Mouse (Mus musculus) liver, adult 2 months (tissue): ENCODE results near the gene Igf2. TPM values are rescaled to one million over a fixed set of nuclear protein-coding genes. Genes with fewer than 3 reads are reported as not detected.

Source experiments
- DNase-seq: peaks from one replicate; pipeline ENCODE4 v3.0.0-alpha.2; 2011; ENCODE audit warnings: low read depth, low spot score; ENCODE audit errors: extremely low read depth
- H3K27ac ChIP-seq: fragments of 200-500 bp; replicated peaks from 2 replicates; pipeline ENCODE4 v1.5.1; 2012; ENCODE audit warnings: low read depth, mild to moderate bottlenecking, control low read depth, inconsistent platforms, low read length; ENCODE audit not compliant: insufficient read depth
- H3K27me3 ChIP-seq: fragments of 200-500 bp; 2 replicates; pipeline ENCODE4 v1.6.1; 2012; ENCODE audit warnings: mild to moderate bottlenecking, moderate library complexity, low read length, inconsistent platforms; ENCODE audit not compliant: control insufficient read depth, insufficient read depth
- H3K36me3 ChIP-seq: fragments of 200-500 bp; 2 replicates; pipeline ENCODE4 v1.6.1; 2012; ENCODE audit warnings: low read length, inconsistent platforms; ENCODE audit not compliant: control insufficient read depth, insufficient read depth
- H3K4me1 ChIP-seq: fragments of 200-500 bp; 2 replicates; pipeline ENCODE4 v1.6.1; 2011; ENCODE audit warnings: low read length; ENCODE audit not compliant: control insufficient read depth, insufficient read depth
- H3K4me3 ChIP-seq: fragments of 200-500 bp; 2 replicates; pipeline ENCODE4 v1.5.1; 2011; ENCODE audit warnings: low read depth, mild to moderate bottlenecking, control low read depth, low read length, moderate library complexity; ENCODE audit not compliant: insufficient read depth
- H3K79me2 ChIP-seq: fragments of 200-500 bp; 2 replicates; pipeline ENCODE4 v1.6.1; 2012; ENCODE audit warnings: inconsistent platforms, mild to moderate bottlenecking, low read length, moderate library complexity; ENCODE audit not compliant: control insufficient read depth, insufficient read depth
- H3K9ac ChIP-seq: fragments of 200-500 bp; 2 replicates; pipeline ENCODE4 v1.6.1; 2012; ENCODE audit warnings: low read depth, mild to moderate bottlenecking, control low read depth, inconsistent platforms, low read length
- CTCF ChIP-seq: fragments of 200-500 bp; IDR thresholded peaks from 2 replicates; pipeline ENCODE4 v1.5.1; 2011; ENCODE audit warnings: low read depth, low read length, control low read depth
- POLR2A ChIP-seq: fragments of 200-500 bp; IDR thresholded peaks from 2 replicates; pipeline ENCODE4 v1.6.1; 2011; ENCODE audit warnings: low read length, control low read depth; ENCODE audit not compliant: insufficient read depth; ENCODE audit errors: extremely low read depth
- WGBS: fragments of 180-500 bp; shearing (Covaris S2); methylation state at CpG from one replicate; pipeline ENCODE4 v1.1.7; 2018; 5-methylcytosine and 5-hydroxymethylcytosine counted together
- polyA plus RNA-seq: library from polyadenylated mRNA; depleted of rRNA; stranded (reverse); fragments of >200 nt; gene quantifications from 2 replicates; pipeline ENCODE4 v1.2.3, GENCODE M21; 2012; rRNA removed
- total RNA-seq: library from RNA; depleted of rRNA; stranded (reverse); fragments of >200 nt; gene quantifications from 2 replicates; pipeline ENCODE4 v1.2.3, GENCODE M21; 2014; rRNA removed

Gene Igf2
- total and polyA plus RNA-seq, 2 experiments = 0.37 to 1.2 TPM

GRCm38 (mm10) chr7:142610627-142611406 lies 55.8 kb downstream of the Igf2 start:
- Histone ChIP-seq H3K4me1 (no peaks in the 10 kb centered on the region), H3K27me3 (peaks cover 7% of the 10 kb centered on the region), H3K4me3 (no peak overlapping the region), H3K79me2 (no peaks in the 10 kb centered on the region), H3K27ac (no peak overlapping the region), H3K9ac (no peak overlapping the region), H3K36me3 (no peaks in the 10 kb centered on the region)
- no peak for TF ChIP-seq POLR2A
- peak; percentile 74 for TF ChIP-seq CTCF
- peak; percentile 16 for DNase-seq
- 11% methylated on average over 12 of the region's 12 CpGs for WGBS

DNA sequence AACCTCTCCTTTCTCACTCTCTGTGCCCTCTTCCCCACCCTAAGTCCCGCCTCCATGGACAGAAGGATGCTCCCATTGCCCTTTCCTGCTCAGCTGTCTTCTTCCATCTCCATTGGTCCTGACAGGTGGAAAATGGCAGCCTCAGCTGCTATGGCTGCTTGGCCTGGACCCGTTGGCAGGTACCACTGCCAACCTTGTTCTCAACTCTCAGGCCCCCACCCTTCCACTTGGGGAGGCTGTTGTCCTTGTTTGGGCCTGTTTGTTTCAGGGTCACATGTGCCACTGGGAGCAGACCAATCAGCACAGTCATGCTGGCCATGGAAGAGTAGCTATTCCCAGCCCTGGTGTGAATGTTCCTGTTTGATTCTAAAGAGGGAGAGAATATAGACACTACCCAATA lies 65.7 kb downstream of the Igf2 start:
- WGBS = 93% methylated on average over 2 of the region's 2 CpGs
- H3K4me3 ChIP-seq = no peak overlapping the region
- H3K79me2 ChIP-seq = no peaks in the 10 kb centered on the region
- DNase-seq = no peak
- no peaks in the 10 kb centered on the region for H3K4me1 ChIP-seq
- no peak overlapping the region for H3K27ac ChIP-seq
- no peak overlapping the region for H3K9ac ChIP-seq
- H3K27me3 ChIP-seq = no peaks in the 10 kb centered on the region; the same call in 1 of the 2 replicates
- H3K36me3 ChIP-seq = no peaks in the 10 kb centered on the region
- TF ChIP-seq POLR2A = no peak
- no peak for TF ChIP-seq CTCF

Other genes with a start within 250 kb of the Igf2 start
- not detected in 2 replicates for gene Syt8, start 232.0 kb downstream of the Igf2 start, total RNA-seq
- gene Syt8, start 232.0 kb downstream of the Igf2 start, polyA plus RNA-seq = not detected in 2 replicates
- gene Tnni2, start 225.0 kb downstream of the Igf2 start, total RNA-seq = 10.1 TPM in 1 of 2 replicates, not detected in the other
- gene Tnni2, start 225.0 kb downstream of the Igf2 start, polyA plus RNA-seq = not detected in 2 replicates
- gene Lsp1, start 206.0 kb downstream of the Igf2 start, total RNA-seq = 1.4 and 1.8 TPM in 2 replicates
- 3.1 and 6.0 TPM in 2 replicates for gene Lsp1, start 206.0 kb downstream of the Igf2 start, polyA plus RNA-seq
- gene Tnnt3, start 168.0 kb downstream of the Igf2 start, total RNA-seq = 6.4 TPM in 1 of 2 replicates, not detected in the other
- not detected in 2 replicates for gene Tnnt3, start 168.0 kb downstream of the Igf2 start, polyA plus RNA-seq
- 45.0 and 54.8 TPM in 2 replicates for gene Mrpl23, start 134.1 kb downstream of the Igf2 start, total RNA-seq
- 7.6 and 9.0 TPM in 2 replicates for gene Mrpl23, start 134.1 kb downstream of the Igf2 start, polyA plus RNA-seq
- gene Gm49394, start 3.1 kb upstream of the Igf2 start, total RNA-seq = not detected in 2 replicates
- gene Gm49394, start 3.1 kb upstream of the Igf2 start, polyA plus RNA-seq = not detected in 2 replicates
- gene Ins2, start 76.6 kb upstream of the Igf2 start, total RNA-seq = not detected in 2 replicates
- gene Ins2, start 76.6 kb upstream of the Igf2 start, polyA plus RNA-seq = not detected in 2 replicates